Mouse (Mus musculus) hindbrain, embryonic 16.5 days (tissue): Measurements from ENCODE around the gene Erg. TPM values are rescaled to one million over a fixed set of nuclear protein-coding genes. Genes with fewer than 3 reads are reported as not detected.

Source experiments
- ATAC-seq: fragments of 200-750 bp; cut with Nextera tagmentation; 2 replicates; pipeline ENCODE4 v1.8.0; 2017; ENCODE audit warnings: moderate TSS enrichment, moderate library complexity
- H3K27ac ChIP-seq: fragments of 300-500 bp; sonication (generic); 2 replicates; pipeline ENCODE4 v1.5.1; 2014; ENCODE audit warnings: low read depth, mild to moderate bottlenecking, control low read depth, low read length, moderate library complexity
- H3K27me3 ChIP-seq: fragments of 300-500 bp; sonication (generic); replicated peaks from 2 replicates; pipeline ENCODE4 v1.6.1; 2014; ENCODE audit warnings: low read length; ENCODE audit not compliant: control insufficient read depth, insufficient read depth
- H3K36me3 ChIP-seq: fragments of 300-500 bp; sonication (generic); 2 replicates; pipeline ENCODE4 v1.6.1; 2014; ENCODE audit warnings: mild to moderate bottlenecking, low read length, moderate library complexity, mixed read lengths; ENCODE audit not compliant: control insufficient read depth, insufficient read depth
- H3K4me1 ChIP-seq: fragments of 300-500 bp; sonication (generic); 2 replicates; pipeline ENCODE4 v1.6.1; 2014; ENCODE audit warnings: low read depth, low read length; ENCODE audit not compliant: control insufficient read depth, insufficient read depth
- H3K4me2 ChIP-seq: fragments of 300-500 bp; sonication (generic); 2 replicates; pipeline ENCODE4 v1.6.1; 2014; ENCODE audit warnings: mild to moderate bottlenecking, low read length, control low read depth, moderate library complexity
- H3K4me3 ChIP-seq: fragments of 300-500 bp; sonication (generic); 2 replicates; pipeline ENCODE4 v1.5.1; 2014; ENCODE audit warnings: mild to moderate bottlenecking, low read length, control low read depth, moderate library complexity
- H3K9ac ChIP-seq: fragments of 300-500 bp; sonication (generic); 2 replicates; pipeline ENCODE4 v1.6.1; 2014; ENCODE audit warnings: low read depth, mild to moderate bottlenecking, control low read depth, low read length, moderate library complexity
- H3K9me3 ChIP-seq: fragments of 300-500 bp; sonication (generic); 2 replicates; pipeline ENCODE4 v1.6.1; 2014; ENCODE audit warnings: mild to moderate bottlenecking, low read length, moderate library complexity; ENCODE audit not compliant: control insufficient read depth
- WGBS: fragments of 180-500 bp; shearing (Covaris S2); extraction: QIAGEN DNeasy Blood & Tissue Kit; methylation state at CpG from one replicate; pipeline ENCODE4 v1.1.7; 2014; 5-methylcytosine and 5-hydroxymethylcytosine counted together
- polyA plus RNA-seq: library from polyadenylated mRNA; unstranded; fragments of >200 nt; fragmentation: Nextera tagmentation; extraction: Ambion mirVana; gene quantifications from 2 replicates; pipeline ENCODE4 v1.2.1, GENCODE M21; 2015

Gene Erg
- polyA plus RNA-seq, 1 experiment from 2014 or later = 1.8 TPM

DNA sequence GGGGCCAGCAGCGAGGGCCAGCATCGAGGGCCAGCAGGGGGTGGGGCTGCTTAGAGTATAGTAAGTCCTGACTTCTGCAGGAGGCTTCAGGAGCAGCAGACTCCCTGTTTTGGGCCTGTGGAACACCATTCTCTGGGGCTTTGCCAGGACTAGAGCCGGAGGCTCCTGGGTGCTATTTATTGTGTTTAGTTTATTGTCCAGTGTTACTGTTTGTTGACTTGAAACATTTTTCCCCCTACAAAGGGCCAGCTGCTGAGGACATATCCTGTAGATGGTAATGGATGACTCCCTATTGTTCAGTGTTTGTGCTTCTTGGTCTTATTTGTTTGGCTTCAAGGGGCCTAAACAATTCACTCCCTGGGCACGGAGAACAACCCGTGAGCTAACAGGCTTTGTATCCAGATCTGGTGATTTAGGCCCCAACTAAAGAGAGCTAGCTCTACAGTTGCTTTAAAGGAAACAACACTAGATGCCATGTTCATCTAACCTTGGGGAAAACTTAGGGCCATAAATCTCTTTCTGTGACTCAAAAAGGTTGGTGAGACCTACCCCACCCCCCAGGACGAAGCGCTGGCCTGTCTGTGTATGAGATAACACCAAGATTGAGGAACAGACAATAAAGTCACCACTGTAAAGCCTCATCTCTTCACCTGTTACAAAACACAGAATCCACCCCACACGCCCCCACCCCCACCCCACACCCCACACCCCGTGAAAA, 137.6 kb downstream of the Erg start:
- H3K36me3 ChIP-seq = no peaks in the 10 kb centered on the region
- WGBS = 47% methylated on average over 9 of the region's 9 CpGs
- no peaks in the 10 kb centered on the region for H3K4me1 ChIP-seq
- no peak overlapping the region for H3K4me3 ChIP-seq
- no peak overlapping the region for H3K9ac ChIP-seq
- H3K4me2 ChIP-seq = no peak overlapping the region
- H3K9me3 ChIP-seq = no peaks in the 10 kb centered on the region
- no peak overlapping the region for H3K27ac ChIP-seq
- no peaks in the 10 kb centered on the region for H3K27me3 ChIP-seq
- no peak for ATAC-seq

DNA sequence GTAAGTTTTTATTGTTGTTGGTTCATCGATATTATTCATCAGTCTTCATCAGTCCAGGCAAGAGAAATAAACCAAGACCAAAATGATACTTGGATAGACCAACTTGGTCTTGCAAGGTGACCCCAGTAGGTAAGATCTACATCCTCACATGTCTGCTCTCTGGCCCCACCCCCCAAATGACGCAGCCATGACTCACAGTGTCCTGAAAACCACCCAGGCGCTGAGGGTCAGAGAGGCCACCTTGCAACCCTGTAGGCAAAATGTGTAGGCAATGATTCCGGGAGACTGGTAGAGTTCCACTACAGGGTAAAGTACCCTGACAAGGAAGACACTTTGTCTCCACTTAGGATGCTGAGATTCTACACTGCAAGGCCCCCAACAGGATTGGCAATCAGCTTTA, 138.5 kb downstream of the Erg start:
- Histone ChIP-seq H3K9ac (no peak overlapping the region), H3K27me3 (no peaks in the 10 kb centered on the region), H3K4me2 (no peak overlapping the region), H3K4me3 (no peak overlapping the region), H3K27ac (no peak overlapping the region), H3K9me3 (no peaks in the 10 kb centered on the region), H3K4me1 (no peaks in the 10 kb centered on the region), H3K36me3 (no peaks in the 10 kb centered on the region)
- no peak for ATAC-seq
- WGBS = 89% methylated on average over 4 of the region's 4 CpGs

DNA sequence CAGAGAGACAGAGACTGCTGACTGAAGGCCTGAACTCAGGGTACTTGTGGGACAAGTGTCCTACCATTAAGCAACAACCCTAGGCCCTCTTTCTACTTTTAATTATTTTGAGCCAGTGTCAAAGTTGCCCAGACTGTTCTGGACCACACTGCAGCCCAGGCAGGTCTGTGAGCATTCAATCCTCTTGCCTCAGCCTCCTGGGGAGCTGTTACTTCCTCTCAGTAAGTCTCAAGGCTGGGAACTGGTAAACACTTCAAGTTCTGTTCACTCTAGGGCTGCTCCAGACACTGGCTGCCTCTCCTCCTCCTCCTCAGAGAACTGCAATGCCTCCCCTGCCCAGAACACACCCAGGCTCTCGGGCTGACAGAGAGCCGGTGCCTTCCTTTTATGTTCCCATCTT, 140.0 kb downstream of the Erg start:
- Histone ChIP-seq H3K27ac (no peak overlapping the region), H3K27me3 (no peaks in the 10 kb centered on the region), H3K4me3 (no peak overlapping the region), H3K4me2 (no peak overlapping the region), H3K36me3 (no peaks in the 10 kb centered on the region), H3K4me1 (no peaks in the 10 kb centered on the region), H3K9me3 (no peaks in the 10 kb centered on the region), H3K9ac (no peak overlapping the region)
- ATAC-seq = no peak
- 78% methylated on average over 2 of the region's 2 CpGs for WGBS

DNA sequence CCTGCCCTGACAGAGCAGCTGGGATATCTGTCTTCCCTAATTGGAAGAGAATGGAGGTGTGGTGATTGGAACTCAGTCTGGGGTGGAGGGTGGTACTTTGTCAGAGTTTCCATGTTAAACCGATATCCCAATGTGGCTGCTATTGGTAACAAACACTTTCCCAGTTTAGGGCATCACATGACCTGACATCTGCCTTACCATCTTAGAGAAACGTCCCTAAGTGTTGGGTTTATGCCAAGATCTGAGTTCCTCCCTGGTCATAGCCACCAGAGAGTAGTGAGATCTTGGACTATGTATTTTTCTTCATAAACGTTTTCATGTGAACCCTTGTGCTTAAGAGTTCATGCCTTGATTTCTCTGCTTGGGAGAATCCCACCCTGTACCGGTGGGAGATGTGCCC, 144.4 kb downstream of the Erg start:
- Histone ChIP-seq H3K36me3 (no peaks in the 10 kb centered on the region), H3K9me3 (no peaks in the 10 kb centered on the region), H3K9ac (no peak overlapping the region), H3K4me1 (no peaks in the 10 kb centered on the region), H3K27me3 (no peaks in the 10 kb centered on the region), H3K4me2 (no peak overlapping the region), H3K4me3 (no peak overlapping the region), H3K27ac (no peak overlapping the region)
- 77% methylated on average over 4 of the region's 4 CpGs for WGBS
- ATAC-seq = no peak

DNA sequence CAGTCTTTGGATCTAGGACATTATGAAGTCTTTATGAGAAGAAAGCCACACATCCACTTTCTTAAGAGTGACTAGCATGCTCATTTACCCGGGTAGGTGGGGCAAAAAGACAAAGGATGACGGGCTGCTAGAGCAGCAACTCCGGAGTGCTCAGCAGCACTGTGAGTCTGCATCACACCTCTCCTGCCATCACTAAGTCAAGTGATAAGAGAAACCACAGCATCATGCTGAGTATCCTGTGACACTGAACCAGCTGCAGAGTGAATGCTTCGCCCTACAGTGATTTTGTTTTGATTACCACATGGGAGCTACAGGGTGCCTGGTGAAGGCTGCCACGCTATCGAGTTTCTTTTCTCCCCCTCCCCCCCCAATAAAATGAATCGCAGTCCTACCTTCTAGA, 145.2 kb downstream of the Erg start:
- H3K27ac ChIP-seq = no peak overlapping the region
- H3K9ac ChIP-seq = no peak overlapping the region
- no peaks in the 10 kb centered on the region for H3K36me3 ChIP-seq
- no peaks in the 10 kb centered on the region for H3K4me1 ChIP-seq
- no peak overlapping the region for H3K4me2 ChIP-seq
- no peak overlapping the region for H3K4me3 ChIP-seq
- WGBS = 60% methylated on average over 7 of the region's 7 CpGs
- ATAC-seq = no peak
- no peaks in the 10 kb centered on the region for H3K9me3 ChIP-seq
- H3K27me3 ChIP-seq = no peaks in the 10 kb centered on the region

DNA sequence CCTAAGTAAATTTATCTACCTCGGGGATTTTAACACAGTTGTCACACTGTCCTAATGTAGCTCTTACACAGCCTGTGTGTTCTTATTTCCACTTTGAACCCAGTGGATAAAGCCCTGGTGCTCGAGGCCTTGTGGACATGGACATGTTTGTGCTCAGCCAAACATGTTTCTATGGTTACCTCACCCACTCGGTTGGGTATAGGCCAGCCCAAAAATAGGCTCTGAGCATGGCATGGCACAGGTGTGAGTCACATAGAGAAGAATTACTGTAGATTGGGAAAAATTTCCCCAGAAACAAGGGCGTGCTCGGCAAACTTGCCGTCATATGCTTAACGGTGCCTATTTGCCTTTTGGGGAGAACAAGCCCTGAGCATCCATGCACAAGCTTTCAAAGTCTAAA, 146.1 kb downstream of the Erg start:
- Histone ChIP-seq H3K27me3 (no peaks in the 10 kb centered on the region), H3K36me3 (no peaks in the 10 kb centered on the region), H3K4me1 (no peaks in the 10 kb centered on the region), H3K9ac (no peak overlapping the region), H3K9me3 (no peaks in the 10 kb centered on the region), H3K4me3 (no peak overlapping the region), H3K4me2 (no peak overlapping the region), H3K27ac (no peak overlapping the region)
- ATAC-seq = no peak
- WGBS = 80% methylated on average over 7 of the region's 7 CpGs

DNA sequence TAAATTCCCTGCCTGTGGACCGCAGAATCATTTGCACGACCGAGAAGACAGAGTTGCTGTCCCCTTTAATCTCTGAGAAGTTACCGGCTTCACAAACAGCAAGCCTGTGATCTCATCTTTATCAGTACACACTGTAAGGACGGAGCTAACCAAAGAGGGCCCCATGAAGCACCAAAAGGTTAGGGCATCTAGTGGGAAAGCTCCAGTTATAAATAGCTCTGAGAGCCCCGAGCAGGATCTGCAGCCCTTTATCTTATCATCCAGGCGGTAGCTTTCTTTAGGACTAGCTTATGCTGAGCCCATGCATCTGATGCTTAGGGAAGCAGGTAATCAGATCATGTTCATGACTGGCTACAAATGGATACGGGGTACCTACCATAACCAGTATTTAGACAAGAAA, 146.6 kb downstream of the Erg start:
- no peaks in the 10 kb centered on the region for H3K36me3 ChIP-seq
- WGBS = 70% methylated on average over 8 of the region's 8 CpGs
- no peak overlapping the region for H3K9ac ChIP-seq
- no peak overlapping the region for H3K4me2 ChIP-seq
- no peaks in the 10 kb centered on the region for H3K9me3 ChIP-seq
- H3K4me3 ChIP-seq = no peak overlapping the region
- no peak for ATAC-seq
- H3K27me3 ChIP-seq = no peaks in the 10 kb centered on the region
- no peaks in the 10 kb centered on the region for H3K4me1 ChIP-seq
- no peak overlapping the region for H3K27ac ChIP-seq

DNA sequence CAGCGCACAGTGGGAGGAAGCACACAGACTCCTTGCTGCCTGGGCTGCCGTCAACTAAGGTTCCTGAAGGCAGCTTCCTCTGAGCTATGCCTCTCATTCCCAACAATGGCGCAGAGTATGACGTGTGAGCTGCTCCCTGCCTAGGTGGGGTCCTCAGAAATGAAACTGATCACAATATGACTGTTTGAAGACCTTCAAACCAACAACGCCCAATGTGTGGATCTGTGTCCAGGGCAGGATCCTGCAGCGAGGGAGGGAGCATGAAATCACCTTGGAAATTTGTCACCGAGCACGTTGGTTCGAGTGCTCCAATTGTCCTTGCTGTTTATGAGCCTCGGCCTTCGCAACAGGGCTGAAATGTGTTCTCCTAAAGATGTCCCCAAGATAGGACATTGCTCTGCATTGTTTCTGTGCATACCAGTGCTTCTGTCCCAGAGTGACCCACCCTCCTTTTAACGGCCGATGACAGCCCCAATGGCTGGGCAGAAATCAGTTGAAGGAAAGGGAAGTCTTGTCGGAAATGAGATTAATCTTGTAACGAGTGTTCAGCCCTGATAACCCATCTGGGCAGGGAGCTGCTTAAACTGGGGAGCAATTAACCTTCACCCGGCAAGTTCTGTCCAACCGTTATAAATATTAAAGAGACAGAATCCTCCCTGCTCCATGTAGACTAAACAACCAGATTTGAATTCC, 147.4 kb downstream of the Erg start:
- WGBS = 83% methylated on average over 17 of the region's 17 CpGs
- no peak overlapping the region for H3K4me3 ChIP-seq
- ATAC-seq = no peak
- no peak overlapping the region for H3K27ac ChIP-seq
- no peaks in the 10 kb centered on the region for H3K4me1 ChIP-seq
- H3K9ac ChIP-seq = no peak overlapping the region
- no peaks in the 10 kb centered on the region for H3K36me3 ChIP-seq
- no peaks in the 10 kb centered on the region for H3K27me3 ChIP-seq
- H3K4me2 ChIP-seq = no peak overlapping the region
- no peaks in the 10 kb centered on the region for H3K9me3 ChIP-seq

DNA sequence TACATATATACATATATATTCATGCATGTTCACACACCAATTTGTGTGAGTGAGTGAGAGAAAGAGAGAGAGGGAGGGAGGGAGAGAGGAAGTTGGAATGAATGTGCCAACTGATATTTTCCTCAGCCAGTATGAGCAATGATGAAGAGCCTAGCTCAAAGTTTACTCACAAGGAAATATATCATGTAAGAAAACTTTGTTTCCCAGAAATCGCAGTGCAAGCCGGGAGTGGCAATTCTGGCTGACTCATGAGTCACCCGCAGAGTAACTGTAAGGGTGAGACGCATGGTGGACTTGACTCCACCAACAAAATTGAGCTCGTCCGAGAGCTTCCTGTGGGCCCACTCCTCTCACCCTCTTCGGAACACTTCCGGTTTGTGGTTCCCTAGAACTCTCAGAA, 149.8 kb downstream of the Erg start:
- Histone ChIP-seq H3K36me3 (no peaks in the 10 kb centered on the region), H3K4me1 (no peaks in the 10 kb centered on the region), H3K4me2 (no peak overlapping the region), H3K9ac (no peak overlapping the region), H3K27me3 (no peaks in the 10 kb centered on the region), H3K27ac (no peak overlapping the region), H3K9me3 (no peaks in the 10 kb centered on the region), H3K4me3 (no peak overlapping the region)
- WGBS = 99% methylated on average over 8 of the region's 8 CpGs
- ATAC-seq = no peak
